Mouse (Mus musculus): ENCODE results near the gene Mgat5b. TPM values are rescaled to one million over a fixed set of nuclear protein-coding genes. Genes with fewer than 3 reads are reported as not detected.

Mgat5b gene
- polyA plus RNA-seq, 2 experiments = not detected

DNA sequence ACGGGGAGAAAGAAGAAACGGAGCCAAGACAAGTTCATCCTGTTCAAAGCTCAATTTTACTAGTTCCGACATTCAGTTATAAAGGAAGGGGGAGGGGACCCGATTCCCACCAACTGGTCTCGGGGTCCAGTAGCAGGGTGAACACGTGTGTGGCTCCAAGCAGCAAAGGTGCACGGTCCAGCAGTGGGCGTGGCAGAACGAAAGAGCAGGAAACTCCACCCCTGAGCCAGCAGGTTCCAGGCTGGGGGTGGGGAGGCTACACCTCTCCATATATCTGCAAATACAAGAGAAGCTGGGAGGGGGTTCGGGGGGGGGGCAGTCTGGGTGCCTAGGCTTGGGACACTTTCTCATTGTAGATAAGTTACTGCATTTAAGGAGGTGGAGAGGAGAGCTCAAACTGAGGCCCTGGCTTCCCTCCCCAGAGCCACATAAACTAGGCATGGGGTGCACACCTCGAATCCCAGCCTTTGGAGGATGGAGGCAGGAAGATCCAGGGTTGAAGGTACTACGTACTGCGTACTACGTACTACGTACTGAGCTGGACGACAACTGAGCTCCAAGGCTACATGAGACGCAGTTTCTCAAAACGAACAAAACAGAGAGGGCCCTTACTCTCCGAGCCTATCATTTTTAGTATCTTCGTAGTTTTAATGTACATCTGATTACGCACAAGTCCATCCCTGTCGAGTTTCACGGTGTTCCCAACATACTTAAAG is 12.8 kb upstream of the Mgat5b start:
- Histone ChIP-seq H3K36me3 (replicated peaks; ENCODE audit: control insufficient read depth, insufficient read depth, low read depth) (no peaks in the 10 kb centered on the region), H3K9ac (replicated peaks) (no peak overlapping the region), H3K4me2 (ENCODE audit: low read depth) (peak overlapping the region; percentile 41), H3K27ac (no peak overlapping the region), H3K4me3 (ENCODE audit: insufficient read depth in 1 of 2, low read depth in 2 of 2, low read length in 2 of 2) (peak overlapping the region in 1 of 2 experiments; percentile 21; a peak in 1 of 4 replicates), H3K27me3 (ENCODE audit: control insufficient read depth, insufficient read depth, low read length) (peaks cover 18% of the 10 kb centered on the region), H3K4me1 (replicated peaks; ENCODE audit: control insufficient read depth in 2 of 2, insufficient read depth in 2 of 2, low read length in 1 of 2) (peaks cover 0 to 3% of the 10 kb centered on the region in 2 experiments; a peak in 2 of 4 replicates), H3K9me3 (ENCODE audit: control insufficient read depth, low read length) (no peaks in the 10 kb centered on the region)
- TF ChIP-seq EP300 (IDR thresholded peaks at IDR 0.05; ENCODE audit: low read depth) = no peak
- no peak for TF ChIP-seq CTCF (IDR thresholded peaks at IDR 0.05; ENCODE audit: low read depth)
- no peak for ATAC-seq (ENCODE audit: insufficient read depth)
- DNase-seq (ENCODE audit: low read depth in 3 of 3, low spot score in 3 of 3) = no peak
- 7% methylated on average over 23 of the region's 23 CpGs for WGBS (ENCODE audit: insufficient replicate concordance)

DNA sequence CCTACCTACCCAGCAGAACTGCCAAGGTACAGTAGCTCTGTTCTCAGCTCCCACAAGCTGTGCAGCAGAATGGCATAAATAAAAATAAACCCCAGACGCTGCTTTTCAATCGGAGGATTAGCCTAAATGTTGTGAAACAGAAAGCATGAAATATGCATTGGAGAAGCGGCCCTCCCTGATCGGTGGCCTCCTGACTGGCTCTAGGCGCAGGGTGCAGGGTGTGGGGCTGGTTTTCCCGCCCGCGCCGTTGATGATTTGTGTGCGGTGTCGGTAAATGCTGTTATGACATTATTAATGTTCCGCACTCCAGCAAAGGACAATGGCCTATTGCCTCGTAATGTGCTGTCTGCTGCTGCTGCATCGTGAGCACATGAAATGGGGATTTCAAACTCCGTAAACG is 5.1 kb upstream of the Mgat5b start:
- H3K27me3 ChIP-seq (ENCODE audit: control insufficient read depth, insufficient read depth, low read length) = peaks cover 16% of the 10 kb centered on the region
- WGBS (ENCODE audit: insufficient replicate concordance) = 70% methylated on average over 16 of the region's 16 CpGs
- H3K9ac ChIP-seq (replicated peaks) = no peak overlapping the region
- H3K9me3 ChIP-seq (ENCODE audit: control insufficient read depth, low read length) = no peaks in the 10 kb centered on the region
- TF ChIP-seq EP300 (IDR thresholded peaks at IDR 0.05; ENCODE audit: low read depth) (no peak), CTCF (IDR thresholded peaks at IDR 0.05; ENCODE audit: low read depth) (no peak)
- H3K27ac ChIP-seq = no peak overlapping the region
- no peak for ATAC-seq (ENCODE audit: insufficient read depth)
- no peak overlapping the region for H3K4me2 ChIP-seq (ENCODE audit: low read depth)
- H3K4me3 ChIP-seq (ENCODE audit: insufficient read depth in 1 of 2, low read depth in 2 of 2, low read length in 2 of 2) = no peak overlapping the region
- no peaks in the 10 kb centered on the region for H3K4me1 ChIP-seq (replicated peaks; ENCODE audit: control insufficient read depth in 2 of 2, insufficient read depth in 2 of 2, low read length in 1 of 2)
- no peak for DNase-seq (ENCODE audit: low read depth in 3 of 3, low spot score in 3 of 3)
- no peaks in the 10 kb centered on the region for H3K36me3 ChIP-seq (replicated peaks; ENCODE audit: control insufficient read depth, insufficient read depth, low read depth)

DNA sequence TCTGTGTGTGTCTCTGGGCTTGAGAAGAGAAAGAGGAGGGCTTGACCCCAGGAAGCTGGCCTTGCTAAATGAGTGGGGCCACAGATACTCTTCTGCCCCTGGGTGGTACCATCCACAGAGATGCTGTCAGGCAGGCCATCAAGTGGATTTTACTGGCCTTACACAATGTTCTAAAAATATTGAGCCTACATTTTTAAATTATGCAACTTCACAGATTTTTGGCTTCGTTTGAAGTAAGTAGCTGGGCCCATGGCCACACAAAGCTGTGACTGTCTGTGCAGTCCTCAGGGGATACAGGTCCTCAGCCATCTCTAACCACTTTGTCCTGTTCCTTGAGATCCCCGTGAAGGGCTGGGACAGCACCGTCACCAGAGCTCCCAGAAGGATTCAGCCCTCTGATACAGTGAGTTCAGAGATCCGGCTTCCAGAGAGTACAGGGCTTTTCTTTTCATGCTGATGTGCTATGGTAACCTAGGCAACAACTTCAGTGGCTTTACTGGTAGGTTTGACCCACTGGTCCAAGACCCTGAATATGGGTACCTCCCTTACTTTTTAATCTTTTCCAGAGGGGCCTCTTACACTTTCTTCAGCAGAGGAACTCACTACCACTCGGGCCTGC is 4.3 kb upstream of the Mgat5b start:
- no peak for TF ChIP-seq EP300 (IDR thresholded peaks at IDR 0.05; ENCODE audit: low read depth)
- no peak for TF ChIP-seq CTCF (IDR thresholded peaks at IDR 0.05; ENCODE audit: low read depth)
- Histone ChIP-seq H3K4me1 (replicated peaks; ENCODE audit: control insufficient read depth in 2 of 2, insufficient read depth in 2 of 2, low read length in 1 of 2) (no peaks in the 10 kb centered on the region), H3K4me2 (ENCODE audit: low read depth) (no peak overlapping the region), H3K9me3 (ENCODE audit: control insufficient read depth, low read length) (no peaks in the 10 kb centered on the region), H3K27ac (no peak overlapping the region), H3K9ac (replicated peaks) (no peak overlapping the region), H3K4me3 (ENCODE audit: insufficient read depth in 1 of 2, low read depth in 2 of 2, low read length in 2 of 2) (no peak overlapping the region), H3K36me3 (replicated peaks; ENCODE audit: control insufficient read depth, insufficient read depth, low read depth) (no peaks in the 10 kb centered on the region), H3K27me3 (ENCODE audit: control insufficient read depth, insufficient read depth, low read length) (peaks cover 24% of the 10 kb centered on the region)
- DNase-seq (ENCODE audit: low read depth in 3 of 3, low spot score in 3 of 3) (no peak), ATAC-seq (ENCODE audit: insufficient read depth) (no peak)
- 49% methylated on average over 5 of the region's 5 CpGs for WGBS (ENCODE audit: insufficient replicate concordance)

DNA sequence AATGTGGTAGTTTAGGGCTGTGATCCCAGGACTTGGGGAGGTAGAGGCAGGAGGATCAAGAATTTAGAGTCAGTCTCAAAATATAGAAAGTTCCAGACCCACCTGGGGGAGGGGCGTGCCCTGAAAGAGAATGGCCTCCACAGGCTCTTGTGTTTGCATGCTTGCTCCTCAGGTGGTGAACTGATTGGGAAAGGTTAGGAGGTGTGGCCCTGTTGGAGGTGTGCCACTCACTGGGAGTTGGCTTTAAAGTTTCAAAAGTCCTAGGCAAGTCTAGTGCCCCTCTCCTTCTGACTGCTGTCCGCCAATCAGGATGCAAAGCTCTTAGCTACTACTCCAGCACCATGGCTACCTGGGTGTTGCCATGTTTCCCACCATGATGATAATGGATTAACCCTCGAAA is 3.4 kb upstream of the Mgat5b start:
- peaks cover 33% of the 10 kb centered on the region for H3K27me3 ChIP-seq (ENCODE audit: control insufficient read depth, insufficient read depth, low read length)
- no peaks in the 10 kb centered on the region for H3K36me3 ChIP-seq (replicated peaks; ENCODE audit: control insufficient read depth, insufficient read depth, low read depth)
- H3K4me3 ChIP-seq (ENCODE audit: insufficient read depth in 1 of 2, low read depth in 2 of 2, low read length in 2 of 2) = no peak overlapping the region
- TF ChIP-seq EP300 (IDR thresholded peaks at IDR 0.05; ENCODE audit: low read depth) = no peak
- TF ChIP-seq CTCF (IDR thresholded peaks at IDR 0.05; ENCODE audit: low read depth) = no peak
- no peak for DNase-seq (ENCODE audit: low read depth in 3 of 3, low spot score in 3 of 3)
- no peak overlapping the region for H3K4me2 ChIP-seq (ENCODE audit: low read depth)
- no peak overlapping the region for H3K9ac ChIP-seq (replicated peaks)
- WGBS (ENCODE audit: insufficient replicate concordance) = 48% methylated on average over 3 of the region's 3 CpGs
- H3K9me3 ChIP-seq (ENCODE audit: control insufficient read depth, low read length) = no peaks in the 10 kb centered on the region
- no peak overlapping the region for H3K27ac ChIP-seq
- no peak for ATAC-seq (ENCODE audit: insufficient read depth)
- H3K4me1 ChIP-seq (replicated peaks; ENCODE audit: control insufficient read depth in 2 of 2, insufficient read depth in 2 of 2, low read length in 1 of 2) = no peaks in the 10 kb centered on the region

DNA sequence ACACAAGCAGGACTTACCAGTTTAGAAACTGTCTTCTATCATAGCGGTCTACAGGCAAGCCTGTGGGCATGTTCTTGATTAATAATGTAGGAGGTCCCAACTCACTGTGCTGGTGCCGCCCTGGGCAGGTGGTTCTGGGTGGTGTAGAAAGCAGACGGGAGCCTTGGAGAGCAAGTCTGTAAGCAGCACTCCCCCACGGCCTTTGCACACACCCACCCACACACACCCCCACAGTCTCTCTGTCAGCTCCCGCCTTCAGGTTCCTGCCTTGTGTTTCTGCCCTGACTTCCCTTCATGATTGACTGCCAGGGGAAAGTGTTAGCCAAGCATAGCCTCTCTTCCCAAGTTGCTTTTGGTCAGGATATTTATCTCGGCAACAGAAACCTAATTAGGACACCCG is 1.3 kb upstream of the Mgat5b start:
- no peak for DNase-seq (ENCODE audit: low read depth in 3 of 3, low spot score in 3 of 3)
- no peak for TF ChIP-seq CTCF (IDR thresholded peaks at IDR 0.05; ENCODE audit: low read depth)
- Histone ChIP-seq H3K4me1 (replicated peaks; ENCODE audit: control insufficient read depth in 2 of 2, insufficient read depth in 2 of 2, low read length in 1 of 2) (no peaks in the 10 kb centered on the region), H3K9me3 (ENCODE audit: control insufficient read depth, low read length) (no peaks in the 10 kb centered on the region), H3K36me3 (replicated peaks; ENCODE audit: control insufficient read depth, insufficient read depth, low read depth) (no peaks in the 10 kb centered on the region), H3K4me2 (ENCODE audit: low read depth) (no peak overlapping the region), H3K9ac (replicated peaks) (no peak overlapping the region), H3K4me3 (ENCODE audit: insufficient read depth in 1 of 2, low read depth in 2 of 2, low read length in 2 of 2) (no peak overlapping the region), H3K27ac (no peak overlapping the region), H3K27me3 (ENCODE audit: control insufficient read depth, insufficient read depth, low read length) (peaks cover 43% of the 10 kb centered on the region)
- WGBS (ENCODE audit: insufficient replicate concordance) = 49% methylated on average over 7 of the region's 7 CpGs
- ATAC-seq (ENCODE audit: insufficient read depth) = no peak
